Mouse (Mus musculus) MEL (cell line): ENCODE data around the gene Pam16. TPM values are rescaled to one million over a fixed set of nuclear protein-coding genes. Genes with fewer than 3 reads are reported as not detected.

Experiments used
- DNase-seq: peaks from one replicate; pipeline ENCODE4 v3.0.0; 2011; ENCODE audit warnings: low read depth, low spot score
- H3K27ac ChIP-seq: 2 replicates; pipeline ENCODE4 v1.5.1; 2012; ENCODE audit warnings: low read depth, mild to moderate bottlenecking, control low read depth, low read length, moderate library complexity; ENCODE audit not compliant: control insufficient read depth
- H3K27me3 ChIP-seq, 2 experiments: fragments of 150-350 bp in 1 of 2; sonication (generic) in 1 of 2; 2 replicates each; pipeline ENCODE4 v1.6.1; 2012; ENCODE audit warnings: low read length in 2 of 2, mild to moderate bottlenecking in 2 of 2, improper control_type of control experiment in 1 of 2, moderate library complexity in 1 of 2; ENCODE audit not compliant: insufficient read depth in 2 of 2, control insufficient read depth in 1 of 2
- H3K36me3 ChIP-seq, 2 experiments: 2 replicates each; pipeline ENCODE4 v1.6.1; 2012 to 2014; ENCODE audit warnings: low read length in 2 of 2, improper control_type of control experiment in 1 of 2, inconsistent platforms in 1 of 2, mild to moderate bottlenecking in 1 of 2; ENCODE audit not compliant: insufficient read depth in 2 of 2, control insufficient read depth in 1 of 2
- H3K4me1 ChIP-seq, 2 experiments: fragments of 150-350 bp in 1 of 2; sonication (generic) in 1 of 2; 2 replicates each; pipeline ENCODE4 v1.6.1; 2012; ENCODE audit warnings: low read length in 2 of 2, improper control_type of control experiment in 1 of 2, mild to moderate bottlenecking in 1 of 2; ENCODE audit not compliant: insufficient read depth in 2 of 2, control insufficient read depth in 1 of 2
- H3K4me3 ChIP-seq, 2 experiments: fragments of 150-350 bp in 1 of 2; sonication (generic) in 1 of 2; 2 replicates each; pipeline ENCODE4 v1.5.1; 2012; ENCODE audit warnings: low read depth in 2 of 2, low read length in 2 of 2, mild to moderate bottlenecking in 2 of 2, moderate library complexity in 2 of 2, control low read depth in 1 of 2, improper control_type of control experiment in 1 of 2; ENCODE audit not compliant: control insufficient read depth in 1 of 2, insufficient read depth in 1 of 2
- H3K79me2 ChIP-seq: 2 replicates; pipeline ENCODE4 v1.6.1; 2012; ENCODE audit warnings: mild to moderate bottlenecking, low read length, moderate library complexity; ENCODE audit not compliant: control insufficient read depth, poor library complexity, insufficient read depth
- H3K9ac ChIP-seq: 2 replicates; pipeline ENCODE4 v1.6.1; 2012; ENCODE audit warnings: low read depth, mild to moderate bottlenecking, control low read depth, low read length, moderate library complexity; ENCODE audit not compliant: control insufficient read depth, poor library complexity, severe bottlenecking
- H3K9me3 ChIP-seq: fragments of 150-350 bp; sonication (generic); replicated peaks from 2 replicates; pipeline ENCODE4 v1.6.1; 2012; ENCODE audit warnings: mild to moderate bottlenecking, low read length, improper control_type of control experiment, moderate library complexity; ENCODE audit not compliant: insufficient read depth
- BHLHE40 ChIP-seq: IDR thresholded peaks from 2 replicates; pipeline ENCODE4 v1.6.1; 2012; ENCODE audit warnings: low read depth, mild to moderate bottlenecking, inconsistent platforms, low read length, improper control_type of control experiment, borderline replicate concordance
- CHD1 ChIP-seq: IDR thresholded peaks from 2 replicates; pipeline ENCODE4 v1.6.1; 2012; ENCODE audit warnings: low read depth, mild to moderate bottlenecking, inconsistent platforms, low read length, improper control_type of control experiment
- CHD2 ChIP-seq: IDR thresholded peaks from 2 replicates; pipeline ENCODE4 v1.6.1; 2011; ENCODE audit warnings: low read length, improper control_type of control experiment
- E2F4 ChIP-seq: IDR thresholded peaks from 2 replicates; pipeline ENCODE4 v1.6.1; 2011; ENCODE audit warnings: low read depth, low read length, improper control_type of control experiment, borderline replicate concordance
- ELF1 ChIP-seq: IDR thresholded peaks from 2 replicates; pipeline ENCODE4 v1.6.1; 2014; ENCODE audit warnings: low read depth, mild to moderate bottlenecking, inconsistent platforms, low read length, improper control_type of control experiment, moderate library complexity
- EP300 ChIP-seq, 2 experiments: IDR thresholded peaks; 2 replicates each; pipeline ENCODE4 v1.6.1; 2011; ENCODE audit warnings: improper control_type of control experiment in 2 of 2, low read length in 2 of 2, low read depth in 1 of 2, mild to moderate bottlenecking in 1 of 2
- ETS1 ChIP-seq: IDR thresholded peaks from 2 replicates; pipeline ENCODE4 v1.6.1; 2012; ENCODE audit warnings: low read depth, mild to moderate bottlenecking, inconsistent platforms, low read length, improper control_type of control experiment, moderate library complexity
- GABPA ChIP-seq: IDR thresholded peaks from 2 replicates; pipeline ENCODE4 v1.6.1; 2012; ENCODE audit warnings: low read depth, mild to moderate bottlenecking, inconsistent platforms, low read length, improper control_type of control experiment, moderate library complexity
- GATA1 ChIP-seq: IDR thresholded peaks from 2 replicates; pipeline ENCODE4 v1.6.1; 2011; ENCODE audit warnings: low read depth, low read length, improper control_type of control experiment
- HCFC1 ChIP-seq: IDR thresholded peaks from 2 replicates; pipeline ENCODE4 v1.6.1; 2012; ENCODE audit warnings: low read depth, mild to moderate bottlenecking, inconsistent platforms, low read length, improper control_type of control experiment, moderate library complexity
- JUND ChIP-seq: IDR thresholded peaks from 2 replicates; pipeline ENCODE4 v1.6.1; 2011; ENCODE audit warnings: low read depth, mild to moderate bottlenecking, improper control_type of control experiment, low read length
- KAT2A ChIP-seq: conservative IDR thresholded peaks from 2 replicates; pipeline ENCODE4 v1.6.1; 2012; ENCODE audit warnings: low read depth, low read length, improper control_type of control experiment, inconsistent platforms
- MAFK ChIP-seq: IDR thresholded peaks from 2 replicates; pipeline ENCODE4 v1.6.1; 2011; ENCODE audit warnings: low read depth, mild to moderate bottlenecking, low read length, improper control_type of control experiment, borderline replicate concordance
- MAX ChIP-seq: IDR thresholded peaks from 2 replicates; pipeline ENCODE4 v1.6.1; 2011; ENCODE audit warnings: low read length, improper control_type of control experiment
- MAZ ChIP-seq: IDR thresholded peaks from 2 replicates; pipeline ENCODE4 v1.6.1; 2012; ENCODE audit warnings: low read depth, mild to moderate bottlenecking, inconsistent platforms, low read length, improper control_type of control experiment
- MEF2A ChIP-seq: IDR thresholded peaks from 2 replicates; pipeline ENCODE4 v1.6.1; 2014; ENCODE audit warnings: low read depth, mild to moderate bottlenecking, inconsistent platforms, low read length, improper control_type of control experiment; ENCODE audit not compliant: poor library complexity, insufficient replicate concordance, severe bottlenecking; ENCODE audit errors: extremely low read depth
- MXI1 ChIP-seq: IDR thresholded peaks from 2 replicates; pipeline ENCODE4 v1.6.1; 2011; ENCODE audit warnings: mild to moderate bottlenecking, low read depth, low read length, improper control_type of control experiment
- MYB ChIP-seq: IDR thresholded peaks from 2 replicates; pipeline ENCODE4 v1.6.1; 2011; ENCODE audit warnings: mild to moderate bottlenecking, low read depth, low read length, improper control_type of control experiment
- MYC ChIP-seq: IDR thresholded peaks from 2 replicates; pipeline ENCODE4 v1.6.1; 2011; ENCODE audit warnings: low read depth, mild to moderate bottlenecking, low read length, improper control_type of control experiment, moderate library complexity
- NELFE ChIP-seq: IDR thresholded peaks from 2 replicates; pipeline ENCODE4 v1.6.1; 2011; ENCODE audit warnings: low read depth, low read length, improper control_type of control experiment
- NRF1 ChIP-seq: IDR thresholded peaks from 2 replicates; pipeline ENCODE4 v1.6.1; 2014; ENCODE audit warnings: low read depth, mild to moderate bottlenecking, inconsistent platforms, low read length, improper control_type of control experiment, moderate library complexity; ENCODE audit not compliant: poor library complexity, insufficient read depth, severe bottlenecking
- POLR2A ChIP-seq, 2 experiments: IDR thresholded peaks; 2 replicates each; pipeline ENCODE4 v1.6.1; 2011 to 2012; ENCODE audit warnings: low read length in 2 of 2, mild to moderate bottlenecking in 2 of 2, control low read depth in 1 of 2, improper control_type of control experiment in 1 of 2, low read depth in 1 of 2, moderate library complexity in 1 of 2; ENCODE audit not compliant: control insufficient read depth in 1 of 2, insufficient read depth in 1 of 2, poor library complexity in 1 of 2
- POLR2AphosphoS2 ChIP-seq: IDR thresholded peaks from 2 replicates; pipeline ENCODE4 v1.6.1; 2011; ENCODE audit warnings: low read length, improper control_type of control experiment
- POLR2AphosphoS5 ChIP-seq: IDR thresholded peaks from 2 replicates; pipeline ENCODE4 v1.6.1; 2012; ENCODE audit warnings: low read depth, borderline replicate concordance, mild to moderate bottlenecking, inconsistent platforms, low read length, moderate library complexity, mixed read lengths
- RAD21 ChIP-seq: IDR thresholded peaks from 2 replicates; pipeline ENCODE4 v1.6.1; 2011; ENCODE audit warnings: mild to moderate bottlenecking, low read depth, low read length, improper control_type of control experiment
- RCOR1 ChIP-seq: IDR thresholded peaks from 2 replicates; pipeline ENCODE4 v1.6.1; 2012; ENCODE audit warnings: low read depth, mild to moderate bottlenecking, inconsistent platforms, low read length, improper control_type of control experiment
- SIN3A ChIP-seq: IDR thresholded peaks from 2 replicates; pipeline ENCODE4 v1.6.1; 2012; ENCODE audit warnings: low read length, improper control_type of control experiment, inconsistent platforms
- SMC3 ChIP-seq: IDR thresholded peaks from 2 replicates; pipeline ENCODE4 v1.6.1; 2011; ENCODE audit warnings: low read depth, low read length, improper control_type of control experiment
- TAL1 ChIP-seq: IDR thresholded peaks from 2 replicates; pipeline ENCODE4 v1.6.1; 2012; ENCODE audit warnings: mild to moderate bottlenecking, inconsistent platforms, low read length, moderate library complexity, mixed read lengths
- TBP ChIP-seq: IDR thresholded peaks from 2 replicates; pipeline ENCODE4 v1.8.0; 2011; ENCODE audit warnings: low read depth, low read length, improper control_type of control experiment
- TCF12 ChIP-seq: IDR thresholded peaks from 2 replicates; pipeline ENCODE4 v1.6.1; 2014; ENCODE audit warnings: low read depth, mild to moderate bottlenecking, inconsistent platforms, low read length, improper control_type of control experiment, moderate library complexity
- UBTF ChIP-seq: IDR thresholded peaks from 2 replicates; pipeline ENCODE4 v1.6.1; 2012; ENCODE audit warnings: low read depth, mild to moderate bottlenecking, inconsistent platforms, low read length, improper control_type of control experiment, moderate library complexity, borderline replicate concordance; ENCODE audit not compliant: insufficient read depth
- USF1 ChIP-seq: IDR thresholded peaks from 2 replicates; pipeline ENCODE4 v1.6.1; 2014; ENCODE audit warnings: low read depth, mild to moderate bottlenecking, inconsistent platforms, low read length, improper control_type of control experiment, moderate library complexity
- USF2 ChIP-seq, 2 experiments: IDR thresholded peaks; 2 replicates each; pipeline ENCODE4 v1.6.1; 2011 to 2012; ENCODE audit warnings: improper control_type of control experiment in 2 of 2, low read length in 2 of 2, borderline replicate concordance in 1 of 2, inconsistent platforms in 1 of 2, low read depth in 1 of 2, mild to moderate bottlenecking in 1 of 2; ENCODE audit not compliant: insufficient read depth in 1 of 2
- ZC3H11A ChIP-seq: IDR thresholded peaks from 2 replicates; pipeline ENCODE4 v1.6.1; 2012; ENCODE audit warnings: low read depth, mild to moderate bottlenecking, inconsistent platforms, low read length, improper control_type of control experiment
- ZKSCAN1 ChIP-seq: IDR thresholded peaks from 2 replicates; pipeline ENCODE4 v1.6.1; 2012; ENCODE audit warnings: low read depth, mild to moderate bottlenecking, inconsistent platforms, low read length, improper control_type of control experiment, moderate library complexity
- ZMIZ1 ChIP-seq: IDR thresholded peaks from 2 replicates; pipeline ENCODE4 v1.6.1; 2012; ENCODE audit warnings: low read depth, mild to moderate bottlenecking, inconsistent platforms, low read length, improper control_type of control experiment, moderate library complexity
- ZNF384 ChIP-seq: IDR thresholded peaks from 2 replicates; pipeline ENCODE4 v1.6.1; 2012; ENCODE audit warnings: low read depth, mild to moderate bottlenecking, inconsistent platforms, low read length, improper control_type of control experiment
- polyA plus RNA-seq, 2 experiments: library from polyadenylated mRNA; stranded (reverse) in 1 of 2; unstranded in 1 of 2; fragments of >175 nt in 1 of 2; fragments of >200 nt in 1 of 2; gene quantifications; 2 replicates each; pipeline versions ENCODE4 v1.2.1 to v1.2.4; 2012; ENCODE audit warnings: low replicate concordance in 2 of 2, low read depth in 1 of 2; ENCODE audit not compliant: insufficient read length in 2 of 2, insufficient read depth in 1 of 2, missing spikeins in 1 of 2
- total RNA-seq: library from RNA; depleted of rRNA; stranded (reverse); fragments of 300-350 nt; gene quantifications from 2 replicates; pipeline ENCODE4 v1.2.3, GENCODE M21; 2012

Pam16 gene
- total and polyA plus RNA-seq, 3 experiments: 13.6 to 121 TPM; not detected in 1

GRCm38 (mm10) chr16:4674091-4674490, 49.3 kb upstream of the Pam16 start:
- Histone ChIP-seq H3K4me1 (peaks cover 10 to 25% of the 10 kb centered on the region in 2 experiments), H3K9me3 (no peaks in the 10 kb centered on the region), H3K9ac (no peak overlapping the region), H3K4me3 (no peak overlapping the region), H3K27me3 (no peaks in the 10 kb centered on the region), H3K79me2 (peaks cover 13% of the 10 kb centered on the region), H3K36me3 (peaks cover 12 to 32% of the 10 kb centered on the region in 2 experiments), H3K27ac (peak overlapping the region; percentile 20; the same call in 1 of the 2 replicates)
- peak; percentile 72 for DNase-seq
- peak; percentile 73 to 90 for TF ChIP-seq EP300 (IDR thresholded peaks at IDR 0.05; ENCODE audit: low read depth in 1 of 2, low read length in 2 of 2)
- no peak for TF ChIP-seq E2F4
- TF ChIP-seq RAD21: no peak
- TF ChIP-seq SMC3: no peak
- TF ChIP-seq CHD1: no peak
- TF ChIP-seq BHLHE40: peak; percentile 72
- TF ChIP-seq POLR2AphosphoS5: no peak
- no peak for TF ChIP-seq CHD2
- TF ChIP-seq USF2 (IDR thresholded peaks at IDR 0.05; ENCODE audit: borderline replicate concordance in 1 of 2, insufficient read depth in 1 of 2, low read depth in 1 of 2, low read length in 2 of 2): no peak
- no peak for TF ChIP-seq TBP
- no peak for TF ChIP-seq ZNF384
- no peak for TF ChIP-seq POLR2A (IDR thresholded peaks at IDR 0.05; ENCODE audit: control insufficient read depth in 1 of 2, insufficient read depth in 1 of 2, low read depth in 1 of 2, low read length in 2 of 2, poor library complexity in 1 of 2)
- no peak for TF ChIP-seq UBTF
- no peak for TF ChIP-seq MAX
- TF ChIP-seq POLR2AphosphoS2: no peak
- TF ChIP-seq MYB: peak; percentile 80
- TF ChIP-seq ETS1: peak; percentile 87
- TF ChIP-seq KAT2A: no peak
- peak; percentile 98 for TF ChIP-seq RCOR1
- peak; percentile 45 for TF ChIP-seq TCF12
- no peak for TF ChIP-seq GABPA
- no peak for TF ChIP-seq JUND
- no peak for TF ChIP-seq TAL1
- no peak for TF ChIP-seq ZKSCAN1
- peak; percentile 56; the same call in 1 of the 2 replicates for TF ChIP-seq MYC
- TF ChIP-seq SIN3A: peak; percentile 45
- no peak for TF ChIP-seq MAZ
- TF ChIP-seq MAFK: 0 out of 2 replicates have a peak, but pooled peaks have one; percentile 4
- TF ChIP-seq USF1: no peak
- no peak for TF ChIP-seq NRF1
- no peak for TF ChIP-seq ELF1
- TF ChIP-seq NELFE: no peak
- TF ChIP-seq MEF2A: no peak
- peak; percentile 52; the same call in 1 of the 2 replicates for TF ChIP-seq MXI1
- TF ChIP-seq GATA1: no peak
- TF ChIP-seq HCFC1: 0 out of 2 replicates have a peak, but pooled peaks have one; percentile 27
- no peak for TF ChIP-seq ZMIZ1
- TF ChIP-seq ZC3H11A: no peak
